Mouse (Mus musculus): ENCODE results near the gene Col24a1.

DNA sequence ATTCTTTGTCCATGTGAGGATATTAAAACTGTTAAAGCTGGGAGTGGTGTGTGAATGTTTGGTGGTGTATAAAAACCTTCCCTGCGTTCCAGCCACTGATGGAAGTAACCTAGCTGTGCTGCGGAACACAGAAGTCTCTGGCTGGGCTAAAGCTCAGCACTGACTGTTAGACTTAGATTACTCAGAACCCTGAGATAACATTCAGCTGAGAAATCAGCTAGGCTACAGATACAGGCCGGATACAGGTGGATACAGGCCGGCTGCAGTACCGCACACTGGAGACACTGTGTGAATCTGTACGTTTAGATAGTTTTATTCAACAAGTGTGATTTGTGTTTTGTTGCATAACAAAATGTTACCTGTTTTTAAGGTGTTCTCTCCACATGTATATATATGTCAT is 308.5 kb downstream of the Col24a1 start:
- no peak for TF ChIP-seq CTCF (IDR thresholded peaks at IDR 0.05; ENCODE audit: insufficient read depth, low read depth, low read length)
- no peak for TF ChIP-seq POLR2A (IDR thresholded peaks at IDR 0.05; ENCODE audit: insufficient read depth, low read depth, low read length)
